Mouse (Mus musculus) MEL (cell line): ENCODE results near the gene Actg1.
A peak's percentile ranks its signal among the peaks of the same experiment; 100 is the strongest.

Experiments
- CTCF ChIP-seq, 3 experiments: IDR thresholded peaks in 2 of 3; conservative IDR thresholded peaks in 1 of 3; 2 replicates each; pipeline ENCODE4 v1.5.1; 2011 to 2012; ENCODE audit warnings: low read length in 3 of 3, low read depth in 2 of 3, mild to moderate bottlenecking in 2 of 3, improper control_type of control experiment in 1 of 3, inconsistent platforms in 1 of 3, mixed read lengths in 1 of 3, moderate library complexity in 1 of 3; ENCODE audit not compliant: control insufficient read depth in 1 of 3, insufficient read depth in 1 of 3, poor library complexity in 1 of 3, severe bottlenecking in 1 of 3
- EP300 ChIP-seq, 2 experiments: IDR thresholded peaks; 2 replicates each; pipeline ENCODE4 v1.6.1; 2011; ENCODE audit warnings: improper control_type of control experiment in 2 of 2, low read length in 2 of 2, low read depth in 1 of 2, mild to moderate bottlenecking in 1 of 2
- NELFE ChIP-seq: IDR thresholded peaks from 2 replicates; pipeline ENCODE4 v1.6.1; 2011; ENCODE audit warnings: low read depth, low read length, improper control_type of control experiment
- RCOR1 ChIP-seq: IDR thresholded peaks from 2 replicates; pipeline ENCODE4 v1.6.1; 2012; ENCODE audit warnings: low read depth, mild to moderate bottlenecking, inconsistent platforms, low read length, improper control_type of control experiment

- TF ChIP-seq RCOR1 (no peak), NELFE (peak; percentile 48), EP300 (IDR thresholded peaks at IDR 0.05; ENCODE audit: low read depth in 1 of 2, low read length in 2 of 2) (no peak), CTCF (IDR thresholded peaks at IDR 0.05 in 2 of 3, conservative IDR thresholded peaks at IDR 0.05 in 1 of 3; ENCODE audit: control insufficient read depth in 1 of 3, insufficient read depth in 1 of 3, low read depth in 2 of 3, low read length in 3 of 3, poor library complexity in 1 of 3, severe bottlenecking in 1 of 3) (no peak)
Observed at GRCm38 (mm10) chr11:120316690-120317254, 31.6 kb downstream of the Actg1 start.
